Mouse (Mus musculus) embryonic facial prominence, embryonic 11.5 days (tissue): ENCODE results near the gene Gse1. TPM values are rescaled to one million over a fixed set of nuclear protein-coding genes. Genes with fewer than 3 reads are reported as not detected.

Source experiments
- ATAC-seq: fragments of 200-750 bp; cut with Nextera tagmentation; replicated peaks from 2 replicates; pipeline ENCODE4 v1.8.0; 2017; ENCODE audit warnings: low read depth; ENCODE audit not compliant: insufficient number of reproducible peaks, low FRiP score, low TSS enrichment
- DNase-seq: peaks from one replicate; pipeline ENCODE4 v3.0.0-alpha.2; 2015; ENCODE audit warnings: low spot score
- H3K27ac ChIP-seq: fragments of 300-500 bp; sonication (generic); replicated peaks from 2 replicates; pipeline ENCODE4 v1.5.1; 2014; ENCODE audit warnings: mild to moderate bottlenecking, low read depth, low read length, control low read depth
- H3K27me3 ChIP-seq: fragments of 300-500 bp; sonication (generic); 2 replicates; pipeline ENCODE4 v1.6.1; 2014; ENCODE audit warnings: mild to moderate bottlenecking, low read length, moderate library complexity, mixed read lengths; ENCODE audit not compliant: control insufficient read depth, insufficient read depth
- H3K36me3 ChIP-seq: fragments of 300-500 bp; sonication (generic); replicated peaks from 2 replicates; pipeline ENCODE4 v1.6.1; 2014; ENCODE audit warnings: low read depth, mild to moderate bottlenecking, low read length, moderate library complexity, mixed read lengths; ENCODE audit not compliant: control insufficient read depth, insufficient read depth
- H3K4me1 ChIP-seq: fragments of 300-500 bp; sonication (generic); 2 replicates; pipeline ENCODE4 v1.6.1; 2014; ENCODE audit warnings: low read length, mixed read lengths; ENCODE audit not compliant: control insufficient read depth, insufficient read depth
- H3K4me2 ChIP-seq: fragments of 300-500 bp; sonication (generic); 2 replicates; pipeline ENCODE4 v1.6.1; 2014; ENCODE audit warnings: low read depth, mild to moderate bottlenecking, control low read depth, low read length, moderate library complexity
- H3K4me3 ChIP-seq: fragments of 300-500 bp; sonication (generic); 2 replicates; pipeline ENCODE4 v1.5.1; 2014; ENCODE audit warnings: low read depth, low read length, control low read depth
- H3K9ac ChIP-seq: fragments of 300-500 bp; sonication (generic); replicated peaks from 2 replicates; pipeline ENCODE4 v1.6.1; 2014; ENCODE audit warnings: mild to moderate bottlenecking, control low read depth, low read length
- H3K9me3 ChIP-seq: fragments of 300-500 bp; sonication (generic); replicated peaks from 2 replicates; pipeline ENCODE4 v1.6.1; 2016; ENCODE audit warnings: mild to moderate bottlenecking, low read length, inconsistent platforms, mixed read lengths; ENCODE audit not compliant: control insufficient read depth
- WGBS: fragments of 180-500 bp; shearing (Covaris S2); extraction: QIAGEN DNeasy Blood & Tissue Kit; methylation state at CpG from one replicate; pipeline ENCODE4 v1.1.7; 2014; 5-methylcytosine and 5-hydroxymethylcytosine counted together
- polyA plus RNA-seq: library from polyadenylated mRNA; unstranded; fragments of >200 nt; fragmentation: Nextera tagmentation; extraction: Ambion mirVana; gene quantifications from 2 replicates; pipeline ENCODE4 v1.2.1, GENCODE M21; 2014

Gse1 gene
- polyA plus RNA-seq, 1 experiment from 2014 or later, result 8.1 TPM

- Histone ChIP-seq H3K27me3 (no peaks in the 10 kb centered on the region), H3K9ac (no peak overlapping the region), H3K4me3 (no peak overlapping the region), H3K36me3 (no peaks in the 10 kb centered on the region), H3K27ac (no peak overlapping the region), H3K9me3 (no peaks in the 10 kb centered on the region), H3K4me2 (no peak overlapping the region), H3K4me1 (peaks cover 10% of the 10 kb centered on the region)
- ATAC-seq, result no peak
- no peak for DNase-seq
- WGBS, result 69% methylated on average over 5 of the region's 5 CpGs
Observed at GRCm38 (mm10) chr8:120371146-120371545, 142.9 kb downstream of the Gse1 start.

- H3K9me3 ChIP-seq, result no peaks in the 10 kb centered on the region
- no peaks in the 10 kb centered on the region for H3K36me3 ChIP-seq
- 70% methylated on average over 8 of the region's 8 CpGs for WGBS
- H3K9ac ChIP-seq, result no peak overlapping the region
- no peak for DNase-seq
- H3K27me3 ChIP-seq, result no peaks in the 10 kb centered on the region
- 0 out of 2 replicates have a peak, but pooled peaks have one; percentile 10 for ATAC-seq
- no peak overlapping the region for H3K4me3 ChIP-seq
- H3K4me2 ChIP-seq, result no peak overlapping the region
- H3K4me1 ChIP-seq, result peaks cover 10% of the 10 kb centered on the region
- no peak overlapping the region for H3K27ac ChIP-seq
Observed at GRCm38 (mm10) chr8:120371725-120372457, 143.6 kb downstream of the Gse1 start.

GRCm38 (mm10) chr8:120372684-120373083 is 144.4 kb downstream of the Gse1 start:
- no peaks in the 10 kb centered on the region for H3K27me3 ChIP-seq
- no peak overlapping the region for H3K27ac ChIP-seq
- H3K4me1 ChIP-seq, result peaks cover 14% of the 10 kb centered on the region
- no peak overlapping the region for H3K9ac ChIP-seq
- H3K4me3 ChIP-seq, result no peak overlapping the region
- DNase-seq (no peak), ATAC-seq (no peak)
- 85% methylated on average over 6 of the region's 6 CpGs for WGBS
- H3K9me3 ChIP-seq, result no peaks in the 10 kb centered on the region
- no peaks in the 10 kb centered on the region for H3K36me3 ChIP-seq
- H3K4me2 ChIP-seq, result no peak overlapping the region

- 75% methylated on average over 3 of the region's 3 CpGs for whole genome bisulfite sequencing
- Histone ChIP-seq H3K27me3 (no peaks in the 10 kb centered on the region), H3K27ac (no peak overlapping the region), H3K4me2 (no peak overlapping the region), H3K4me1 (peaks cover 13% of the 10 kb centered on the region), H3K4me3 (no peak overlapping the region), H3K36me3 (no peaks in the 10 kb centered on the region), H3K9ac (no peak overlapping the region), H3K9me3 (no peaks in the 10 kb centered on the region)
- DNase-seq (no peak), ATAC-seq (no peak)
Observed at GRCm38 (mm10) chr8:120373621-120374020, 145.4 kb downstream of the Gse1 start.

GRCm38 (mm10) chr8:120374070-120374469 is 145.8 kb downstream of the Gse1 start:
- H3K27ac ChIP-seq, result peak overlapping the region; percentile 22
- H3K9ac ChIP-seq, result 0 out of 2 replicates have a peak overlapping the region, but pooled peaks have one; percentile 23
- H3K4me1 ChIP-seq, result peaks cover 8% of the 10 kb centered on the region
- 90% methylated on average over 1 of the region's 1 CpGs for WGBS
- H3K4me2 ChIP-seq, result no peak overlapping the region
- H3K4me3 ChIP-seq, result no peak overlapping the region
- no peaks in the 10 kb centered on the region for H3K9me3 ChIP-seq
- H3K27me3 ChIP-seq, result no peaks in the 10 kb centered on the region
- DNase-seq, result no peak
- ATAC-seq, result no peak
- H3K36me3 ChIP-seq, result no peaks in the 10 kb centered on the region

GRCm38 (mm10) chr8:120374514-120374913 is 146.3 kb downstream of the Gse1 start:
- H3K9ac ChIP-seq, result no peak overlapping the region
- H3K9me3 ChIP-seq, result no peaks in the 10 kb centered on the region
- peaks cover 7% of the 10 kb centered on the region for H3K4me1 ChIP-seq
- H3K27ac ChIP-seq, result peak overlapping the region; percentile 22
- no peak overlapping the region for H3K4me3 ChIP-seq
- WGBS, result 27% methylated on average over 9 of the region's 9 CpGs
- H3K4me2 ChIP-seq, result no peak overlapping the region
- DNase-seq (peak; percentile 42), ATAC-seq (peak; percentile 1; the same call in 1 of the 2 replicates)
- H3K27me3 ChIP-seq, result no peaks in the 10 kb centered on the region
- H3K36me3 ChIP-seq, result no peaks in the 10 kb centered on the region

GRCm38 (mm10) chr8:120375170-120375569 is 146.9 kb downstream of the Gse1 start:
- Histone ChIP-seq H3K27ac (no peak overlapping the region), H3K36me3 (no peaks in the 10 kb centered on the region), H3K4me3 (no peak overlapping the region), H3K4me2 (no peak overlapping the region), H3K27me3 (no peaks in the 10 kb centered on the region), H3K4me1 (peaks cover 7% of the 10 kb centered on the region), H3K9me3 (no peaks in the 10 kb centered on the region), H3K9ac (no peak overlapping the region)
- WGBS, result 39% methylated on average over 5 of the region's 5 CpGs
- ATAC-seq, result no peak
- DNase-seq, result peak; percentile 49

- H3K27me3 ChIP-seq, result no peaks in the 10 kb centered on the region
Observed at GRCm38 (mm10) chr8:120376215-120376614, 148.0 kb downstream of the Gse1 start.

More at GRCm38 (mm10) chr8:120376215-120376614, 148.0 kb downstream of the Gse1 start:
- Histone ChIP-seq H3K4me3 (no peak overlapping the region), H3K9me3 (no peaks in the 10 kb centered on the region), H3K9ac (no peak overlapping the region), H3K36me3 (no peaks in the 10 kb centered on the region), H3K4me1 (peaks cover 7% of the 10 kb centered on the region), H3K4me2 (no peak overlapping the region), H3K27ac (no peak overlapping the region)
- DNase-seq (no peak), ATAC-seq (no peak)
- WGBS, result 55% methylated on average over 4 of the region's 4 CpGs
